Comparison of ENCODE assay signal across 9 mouse cellular contexts in genomic region chr1:37512109-37512640, GRCm38 (mm10). TPM values are rescaled to one million over a fixed set of nuclear protein-coding genes. Genes with fewer than 3 reads are reported as not detected.
DNase-seq lines count a peak whose midpoint lies in the region; ATAC-seq and TF ChIP-seq lines count a peak whose summit lies in the region.
"Had no signal": no experiment of that assay in that cellular context is flagged by ENCODE, and none has a peak within 500 bp of the region (broad histone marks: within the 10 kb centered on the region; RNA-seq: fewer than 3 reads in every experiment).

No protein-coding gene starts in this region.

- peaks cover 18% of the 10 kb centered on the region for H3K4me1 ChIP-seq in heart, embryonic 10.5 days
- peaks cover 16% of the 10 kb centered on the region for H3K4me1 ChIP-seq in embryonic facial prominence, embryonic 10.5 days
- peaks cover 26% of the 10 kb centered on the region for H3K4me1 ChIP-seq in heart, embryonic 16.5 days (ENCODE audit: control insufficient read depth, insufficient read depth, low read length)
- H3K4me1 ChIP-seq in small intestine, adult 2 months (ENCODE audit: control insufficient read depth, insufficient read depth, insufficient read length, low read length), result peaks cover 50% of the 10 kb centered on the region

- no peaks in the 10 kb centered on the region for H3K27me3 ChIP-seq in heart, embryonic 10.5 days (ENCODE audit: insufficient read depth, poor library complexity, severe bottlenecking)
- H3K27me3 ChIP-seq in embryonic facial prominence, embryonic 10.5 days (replicated peaks; ENCODE audit: low read depth, poor library complexity, severe bottlenecking), result no peaks in the 10 kb centered on the region
- no peaks in the 10 kb centered on the region for H3K27me3 ChIP-seq in heart, embryonic 16.5 days (ENCODE audit: control insufficient read depth, insufficient read depth, low read length)
- no peaks in the 10 kb centered on the region for H3K27me3 ChIP-seq in small intestine, adult 2 months (ENCODE audit: control insufficient read depth, insufficient read depth, low read length)
- H3K27me3 ChIP-seq: liver, embryonic 15.5 days had no signal

- no peak overlapping the region for H3K4me3 ChIP-seq in heart, embryonic 10.5 days
- no peak overlapping the region for H3K4me3 ChIP-seq in embryonic facial prominence, embryonic 10.5 days
- H3K4me3 ChIP-seq in heart, embryonic 16.5 days (ENCODE audit: low read length), result no peak overlapping the region
- no peak overlapping the region for H3K4me3 ChIP-seq in small intestine, adult 2 months (ENCODE audit: low read depth, low read length)
- H3K4me3 ChIP-seq: liver, embryonic 15.5 days had no signal

- peak; percentile 99 for DNase-seq in heart, adult 11 months
- no peak for DNase-seq in heart, embryonic 10.5 days (ENCODE audit: low spot score)
- DNase-seq in embryonic facial prominence, embryonic 10.5 days (ENCODE audit: low spot score), result no peak
- peak; percentile 89 to 91 for DNase-seq in kidney, postnatal 25 days
- DNase-seq in left cerebral cortex, adult 8-10 months (ENCODE audit: low spot score in 2 of 2), result no peak

- no peak overlapping the region for H3K27ac ChIP-seq in heart, embryonic 10.5 days
- H3K27ac ChIP-seq in embryonic facial prominence, embryonic 10.5 days (replicated peaks), result 0 out of 2 replicates have a peak overlapping the region, but pooled peaks have one; percentile 30
- H3K27ac ChIP-seq in heart, embryonic 16.5 days (ENCODE audit: low read length), result peak overlapping the region; percentile 87
- peak overlapping the region; percentile 74 for H3K27ac ChIP-seq in small intestine, adult 2 months (ENCODE audit: insufficient read depth, low read depth, low read length)
- H3K27ac ChIP-seq: liver, embryonic 15.5 days had no signal

- H3K9me3 ChIP-seq in heart, embryonic 10.5 days, result 0 out of 2 replicates have a peak, but pooled peaks cover 2% of the 10 kb centered on the region
- H3K9me3 ChIP-seq in embryonic facial prominence, embryonic 10.5 days, result no peaks in the 10 kb centered on the region
- H3K9me3 ChIP-seq in heart, embryonic 16.5 days (replicated peaks; ENCODE audit: control insufficient read depth, low read length), result no peaks in the 10 kb centered on the region
- H3K9me3 ChIP-seq: liver, embryonic 15.5 days had no signal

- peak overlapping the region; percentile 27; the same call in 1 of the 2 replicates for H3K4me2 ChIP-seq in heart, embryonic 16.5 days (ENCODE audit: low read depth, low read length)
- H3K4me2 ChIP-seq: liver, embryonic 15.5 days had no signal

- TF ChIP-seq CTCF in small intestine, adult 2 months (IDR thresholded peaks at IDR 0.05; ENCODE audit: extremely low read depth, insufficient read length, insufficient replicate concordance, low read depth, low read length), result no peak

- H3K9ac ChIP-seq in heart, embryonic 16.5 days (ENCODE audit: low read length), result peak overlapping the region; percentile 36
- H3K9ac ChIP-seq: liver, embryonic 15.5 days had no signal

- ATAC-seq in heart, embryonic 16.5 days (replicated peaks; ENCODE audit: extremely low read depth, insufficient read depth, low FRiP score), result peak; percentile 55; the same call in 1 of the 2 replicates
- ATAC-seq in megakaryocyte progenitor cell, adult 5-6 weeks (replicated peaks; ENCODE audit: poor library complexity), result no peak

- 45% methylated on average over 5 of the region's 5 CpGs for WGBS in heart, embryonic 10.5 days
- WGBS in embryonic facial prominence, embryonic 10.5 days, result 59% methylated on average over 5 of the region's 5 CpGs
- 11% methylated on average over 5 of the region's 5 CpGs for WGBS in heart, embryonic 16.5 days
- 17% methylated on average over 5 of the region's 5 CpGs for WGBS in small intestine, adult 2 months

- no peaks in the 10 kb centered on the region for H3K36me3 ChIP-seq in heart, embryonic 10.5 days
- H3K36me3 ChIP-seq in embryonic facial prominence, embryonic 10.5 days (replicated peaks), result no peaks in the 10 kb centered on the region
- H3K36me3 ChIP-seq in heart, embryonic 16.5 days (ENCODE audit: control insufficient read depth, insufficient read depth), result no peaks in the 10 kb centered on the region
- peaks cover 18% of the 10 kb centered on the region for H3K36me3 ChIP-seq in small intestine, adult 2 months (ENCODE audit: control insufficient read depth, insufficient read depth, low read length)
- H3K36me3 ChIP-seq: liver, embryonic 15.5 days had no signal

- no peak for TF ChIP-seq POLR2A in small intestine, adult 2 months (IDR thresholded peaks at IDR 0.05; ENCODE audit: low read depth, low read length)

RNA-seq across cellular contexts. Expression of gene Mgat4a, which starts 28.6 kb away (rescaled TPM):
- polyA plus RNA-seq in heart, embryonic 10.5 days (2016; fragmentation: Nextera tagmentation; extraction: Ambion mirVana), result 1.3 and 3.2 TPM in 2 replicates
- 3.8 and 4.1 TPM in 2 replicates for polyA plus RNA-seq in embryonic facial prominence, embryonic 10.5 days (2016; fragmentation: Nextera tagmentation; extraction: Ambion mirVana)
- 5.0 and 5.3 TPM in 2 replicates for polyA plus RNA-seq in heart, embryonic 16.5 days (2015; fragmentation: Nextera tagmentation; extraction: Ambion mirVana)
- polyA plus RNA-seq in small intestine, adult 2 months (2012; rRNA removed), result 21.6 and 53.3 TPM in 2 replicates
- 10 to 100 TPM; 28.8 to 31.9 (median 29.2) TPM for total RNA-seq in left cerebral cortex, adult 8-10 months (2022)
- 10.7 and 10.9 TPM in 2 replicates for total RNA-seq in megakaryocyte progenitor cell, adult 5-6 weeks (2015)
- total RNA-seq in megakaryocyte progenitor cell, adult 5-6 weeks (2017), result 27.4 and 29.5 TPM in 2 replicates

Comparison
In these comparisons a context has a peak if more than half of its experiments do, and no peak if none do; other contexts are left out.
1. DNase-seq: peak in heart, adult 11 months (single experiment) and kidney, postnatal 25 days (2 of 2); none in heart, embryonic 10.5 days (single experiment), embryonic facial prominence, embryonic 10.5 days (single experiment) and left cerebral cortex, adult 8-10 months (0 of 2).